Mouse (Mus musculus) megakaryocyte, adult 5-6 weeks (primary cell): Measurements from ENCODE around the gene Dlgap3. TPM values are rescaled to one million over a fixed set of nuclear protein-coding genes. Genes with fewer than 3 reads are reported as not detected.

Experiments
- ATAC-seq: 2 replicates; pipeline ENCODE4 v1.8.0; 2016; ENCODE audit warnings: mild to moderate bottlenecking, inconsistent platforms; ENCODE audit not compliant: poor library complexity, severe bottlenecking
- total RNA-seq, 2 experiments: library from RNA; stranded (forward) in 1 of 2; stranded (reverse) in 1 of 2; fragments of 153-499, 151-499 nt in 1 of 2; fragments of 221-1000, 200-1000 nt in 1 of 2; gene quantifications; 2 replicates each; pipeline versions ENCODE4 v1.2.3 to v1.2.4; 2015 to 2017

Dlgap3 gene
- not detected in 2 replicates for total RNA-seq (2015)
- total RNA-seq (2017), result not detected in 2 replicates

DNA sequence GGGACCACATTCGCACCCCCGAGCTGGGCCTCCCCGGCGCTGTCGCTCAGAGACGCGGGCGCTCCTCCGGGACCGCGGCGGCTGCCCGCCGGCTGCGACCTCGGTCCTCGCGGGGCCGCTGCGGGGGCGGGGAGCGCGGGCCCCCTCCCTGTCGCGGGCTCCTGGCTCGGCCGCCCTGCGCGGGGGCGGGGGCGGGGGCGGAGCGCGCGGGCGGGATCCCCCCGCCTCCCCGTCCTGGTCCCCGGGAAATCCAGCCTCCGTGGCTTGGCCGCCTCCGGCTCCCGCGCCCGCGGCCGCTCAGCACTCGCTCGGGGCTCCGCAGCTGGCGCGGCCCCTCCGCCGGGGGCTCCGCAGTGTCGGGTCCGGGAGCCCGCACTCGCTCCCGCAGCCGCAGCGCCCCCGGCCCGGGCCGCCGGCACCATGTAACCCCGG lies at the start of gene Dlgap3:
Dlgap3 (plus strand) TSS at position 291 of the 432 bp plus-strand sequence.
- ATAC-seq, result no peak

DNA sequence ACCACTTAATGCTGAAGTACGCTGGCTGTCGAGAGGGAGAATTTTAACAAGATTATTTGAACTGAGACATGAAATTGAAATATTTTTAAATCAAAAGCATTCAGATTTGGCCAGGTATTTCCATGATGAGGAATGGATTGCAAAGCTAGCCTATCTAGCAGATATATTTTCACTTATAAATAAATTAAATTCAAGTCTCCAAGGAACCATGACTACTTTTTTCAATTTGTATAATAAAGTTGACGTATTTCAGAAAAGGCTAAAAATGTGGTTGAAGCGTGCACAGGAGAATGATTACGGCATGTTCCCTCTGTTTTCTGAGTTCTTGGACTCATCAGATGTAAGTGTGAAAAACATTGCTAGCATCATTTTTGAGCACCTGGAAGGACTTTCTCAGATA lies 45.6 kb upstream of the Dlgap3 start, which contains the start of gene Tmem35b:
Tmem35b (plus strand) TSS at position 301 of the 400 bp plus-strand sequence.
- ATAC-seq, result no peak

DNA sequence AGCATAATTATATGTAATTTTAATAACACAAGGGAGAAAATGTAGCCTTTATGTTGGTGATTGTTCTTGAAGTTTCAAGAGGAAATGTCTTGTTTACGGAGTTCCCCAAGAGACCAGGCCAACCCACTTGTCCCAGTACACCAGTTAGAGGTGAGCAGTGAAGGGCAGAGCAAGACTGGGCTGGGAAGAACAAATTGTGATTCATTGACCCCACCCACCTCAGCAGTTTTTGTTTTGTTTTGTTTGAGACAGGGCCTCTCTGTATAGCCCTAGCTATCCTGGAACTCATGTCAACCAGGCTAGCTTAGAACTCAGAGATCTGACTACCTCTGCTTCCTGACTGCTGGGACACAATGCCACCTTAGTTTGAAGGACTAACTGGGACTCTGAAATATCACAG lies 44.7 kb upstream of the Dlgap3 start:
- no peak for ATAC-seq

- ATAC-seq, result peak; percentile 99
Observed at GRCm38 (mm10) chr4:127125834-127126463, 43.1 kb upstream of the Dlgap3 start.

DNA sequence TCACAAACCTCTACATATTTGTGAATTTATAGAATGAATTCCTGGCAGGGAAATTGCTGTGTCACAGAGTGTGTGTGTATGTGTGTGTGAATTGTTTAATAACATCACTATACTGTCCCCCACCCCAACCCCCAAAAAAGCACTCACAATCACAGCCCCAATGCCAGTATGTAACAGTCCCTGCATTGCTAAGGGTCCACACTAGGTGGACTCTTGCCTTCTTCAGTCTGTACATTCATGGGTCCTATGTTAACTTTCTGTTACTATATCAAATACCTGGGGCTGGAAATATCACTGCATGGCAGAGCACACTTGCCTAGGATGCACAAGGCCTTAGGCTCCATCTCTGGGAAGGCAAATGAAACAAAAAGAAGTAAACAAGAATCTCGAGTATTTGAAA lies 34.3 kb upstream of the Dlgap3 start:
- no peak for ATAC-seq

DNA sequence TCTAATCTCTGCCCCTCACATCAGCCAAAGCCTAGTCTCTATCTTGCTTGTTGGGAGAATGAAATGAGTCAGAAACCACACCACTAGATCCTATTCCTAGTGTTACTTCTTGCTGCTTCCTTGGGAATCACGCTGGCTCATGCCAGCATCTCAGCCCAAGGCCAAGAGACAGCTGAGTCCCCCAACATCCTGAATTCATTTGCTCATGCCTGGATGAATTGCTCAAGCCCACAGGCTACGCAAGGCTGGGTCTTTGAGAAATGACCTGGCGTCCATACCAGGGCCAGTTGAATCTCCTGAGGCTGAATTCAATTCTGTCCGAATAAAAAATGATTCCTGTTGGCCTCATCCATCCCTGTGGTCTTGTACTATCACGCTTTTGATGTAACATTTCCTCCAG lies 31.4 kb upstream of the Dlgap3 start:
- ATAC-seq, result no peak

DNA sequence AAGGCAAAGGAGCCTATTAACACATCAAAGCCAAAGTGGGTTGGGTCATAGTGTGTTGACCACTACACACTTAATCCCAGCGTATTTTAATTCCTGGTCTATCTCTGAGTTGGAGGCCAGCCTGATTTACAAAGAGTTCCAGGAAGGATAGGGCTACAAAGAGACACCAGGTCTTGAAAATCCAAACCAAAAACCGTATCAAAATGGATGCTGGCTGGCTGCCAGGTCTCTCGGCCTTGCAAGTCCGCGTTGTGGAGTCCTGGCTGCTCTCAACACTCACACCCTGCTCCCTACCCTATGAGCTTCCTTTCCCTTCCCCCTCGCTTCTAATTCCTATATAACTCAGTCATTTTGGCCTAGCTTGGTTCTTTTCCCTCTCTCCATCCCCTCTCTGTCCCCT lies 30.5 kb upstream of the Dlgap3 start:
- no peak for ATAC-seq

GRCm38 (mm10) chr4:127150031-127150430 lies 19.0 kb upstream of the Dlgap3 start:
- no peak for ATAC-seq

DNA sequence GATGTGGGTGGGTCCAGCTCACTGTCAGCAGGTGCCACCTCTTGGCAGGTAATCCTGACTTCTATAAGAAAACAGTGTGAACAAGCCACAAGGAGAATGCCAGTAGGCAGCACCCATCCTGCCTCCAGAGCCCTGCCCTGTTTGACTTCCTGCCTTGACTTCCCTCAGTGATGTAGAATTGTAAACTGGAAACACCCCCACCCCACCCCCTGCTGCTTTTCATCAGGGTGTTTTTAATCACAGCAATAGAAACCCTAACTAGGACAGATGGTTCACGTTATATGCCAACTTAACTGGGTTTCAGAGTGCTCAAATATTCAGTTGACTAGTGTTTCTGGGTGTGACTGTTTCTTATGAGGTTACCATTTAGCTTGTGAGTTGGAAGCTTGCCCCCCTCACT lies 15.7 kb upstream of the Dlgap3 start:
- ATAC-seq, result no peak

DNA sequence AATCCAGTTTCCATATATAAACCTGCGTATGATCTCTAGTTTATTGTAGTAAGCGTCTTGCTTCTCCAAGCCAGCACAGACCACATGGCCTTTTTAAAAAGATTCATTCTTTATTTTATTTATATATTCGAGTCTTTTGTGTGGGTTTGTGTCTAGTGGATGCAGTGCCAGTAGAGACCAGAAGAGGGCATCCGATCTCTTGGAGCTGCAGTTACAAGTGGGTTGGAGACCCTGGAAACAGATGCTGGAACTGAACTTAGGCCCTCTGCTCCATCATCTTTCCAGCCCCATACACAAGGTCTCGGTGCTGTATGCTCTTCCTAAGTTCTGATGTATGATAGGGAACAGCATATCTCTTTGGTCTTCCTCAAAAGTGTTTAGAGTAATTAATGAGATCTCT lies 13.2 kb upstream of the Dlgap3 start:
- no peak for ATAC-seq

- ATAC-seq, result no peak
Observed at GRCm38 (mm10) chr4:127157746-127158145, 11.3 kb upstream of the Dlgap3 start.

- no peak for ATAC-seq
Observed at GRCm38 (mm10) chr4:127163926-127164325, 5.1 kb upstream of the Dlgap3 start.

DNA sequence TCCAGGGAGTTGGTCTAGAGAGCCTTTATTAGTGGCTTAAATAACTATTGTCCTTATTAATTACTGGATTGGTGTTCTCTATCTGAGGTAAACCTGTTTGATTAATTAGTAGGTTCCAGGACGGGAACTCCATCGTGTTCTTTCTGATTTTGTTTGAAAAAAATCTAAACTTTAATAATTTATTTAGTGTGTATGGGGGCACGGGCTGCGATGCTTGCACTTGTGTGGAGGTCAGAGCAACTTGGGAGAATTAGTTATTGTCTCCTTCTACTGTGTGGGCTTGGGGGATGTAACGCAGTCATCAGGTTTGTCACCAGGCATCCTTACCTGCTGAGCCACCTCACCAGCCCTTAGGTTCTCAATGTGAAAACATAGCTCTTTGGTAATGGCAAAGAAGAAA lies 1.9 kb upstream of the Dlgap3 start:
- no peak for ATAC-seq

DNA sequence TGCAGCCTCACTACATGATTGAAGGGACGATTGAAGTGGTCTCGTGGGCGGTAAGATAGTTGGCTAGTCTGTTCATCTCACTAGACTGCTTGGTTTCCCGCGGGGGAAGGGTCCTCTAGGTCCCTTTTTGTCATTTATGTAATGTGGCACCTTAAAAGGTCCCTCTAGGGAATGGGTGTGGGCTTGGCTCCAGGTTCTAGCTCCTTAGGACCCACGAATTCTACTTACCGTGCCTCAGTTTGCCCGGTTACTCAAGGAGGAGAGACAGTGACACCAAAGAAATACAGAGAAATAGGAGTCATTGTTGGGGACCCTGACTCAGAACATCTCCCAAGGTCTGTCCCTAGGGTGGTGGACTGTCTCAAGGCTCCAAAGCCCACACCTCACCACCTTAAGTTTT lies 1.3 kb upstream of the Dlgap3 start:
- ATAC-seq, result no peak

DNA sequence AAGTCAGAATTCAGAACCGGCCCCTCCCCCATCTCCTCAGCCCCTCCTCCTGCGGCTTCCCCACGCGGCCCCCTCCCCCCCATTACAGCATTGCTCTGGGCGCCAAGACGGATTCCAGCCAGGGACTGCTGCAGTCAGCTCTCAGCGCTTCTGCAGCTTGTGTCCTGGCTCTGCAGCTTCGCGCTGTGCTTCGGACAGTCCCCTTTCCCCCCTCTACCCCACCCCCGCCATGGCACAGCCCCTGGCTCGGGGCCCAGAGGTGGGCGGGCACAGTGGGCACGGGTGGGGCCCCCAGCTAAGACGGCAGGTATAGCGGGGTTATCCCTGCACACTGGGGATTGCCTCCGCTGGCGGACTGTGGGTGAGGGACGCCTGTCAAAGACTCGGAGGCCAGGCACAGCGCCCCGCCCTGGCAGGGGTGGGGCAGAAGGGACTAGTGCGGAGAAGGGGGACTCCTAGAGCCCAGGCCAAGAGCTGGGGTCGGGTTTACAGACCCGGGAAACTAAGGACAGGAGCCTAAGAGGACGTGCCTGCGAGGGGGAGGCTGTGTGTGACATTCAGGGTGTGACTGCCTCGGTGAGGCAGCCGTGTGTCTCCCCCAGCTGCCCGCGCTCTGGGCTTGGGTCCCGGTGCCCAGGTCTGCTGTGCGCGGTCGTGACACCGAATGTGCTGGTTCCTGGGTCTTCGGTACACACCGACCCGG lies 642 bp upstream of the Dlgap3 start:
- ATAC-seq, result peak; percentile 24; the same call in 1 of the 2 replicates

DNA sequence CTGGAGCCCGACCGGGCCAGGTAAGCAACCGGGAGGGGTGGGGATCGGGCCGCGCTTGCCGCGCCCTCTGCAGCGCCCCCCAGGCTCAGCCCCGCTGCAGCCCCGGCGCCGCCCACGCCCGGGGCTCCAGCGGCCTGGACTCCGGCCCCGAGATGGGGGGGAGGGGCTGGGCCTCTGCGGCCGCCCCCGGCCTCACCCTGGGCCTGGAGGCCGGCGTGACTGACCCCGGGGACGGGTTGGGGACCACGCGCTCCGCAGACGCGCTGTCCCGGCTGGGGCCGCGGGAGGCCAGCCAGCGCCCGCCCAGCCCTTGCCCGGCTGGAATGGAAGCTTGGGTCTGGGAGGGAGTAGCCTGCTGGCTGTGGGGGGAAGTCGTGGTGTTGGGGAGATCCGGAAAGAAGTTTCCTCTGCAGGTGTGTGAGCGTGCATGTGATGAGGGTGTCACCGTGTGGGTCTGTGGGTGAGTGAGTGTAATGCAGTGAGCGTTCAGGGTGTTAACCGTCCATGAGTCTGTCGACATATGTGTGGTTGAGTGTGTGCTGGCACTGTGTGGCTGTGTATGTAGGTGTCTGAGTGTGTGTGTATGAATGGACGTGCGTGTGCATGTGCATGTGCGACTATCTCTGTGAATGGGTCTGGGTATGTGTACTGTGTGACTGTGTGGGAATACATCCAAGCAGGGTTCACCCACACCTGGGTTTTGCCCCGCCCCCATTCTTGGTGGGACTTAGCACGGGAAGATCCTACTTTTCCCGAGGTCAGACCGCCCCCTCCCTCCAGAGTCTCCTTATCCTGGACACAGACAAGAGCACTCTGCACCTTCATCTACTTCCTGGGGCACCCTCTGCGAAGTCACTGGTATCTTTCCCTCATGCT lies 580 bp downstream of the Dlgap3 start:
- no peak for ATAC-seq

- ATAC-seq, result no peak
Observed at GRCm38 (mm10) chr4:127170866-127171265, 1.9 kb downstream of the Dlgap3 start.

DNA sequence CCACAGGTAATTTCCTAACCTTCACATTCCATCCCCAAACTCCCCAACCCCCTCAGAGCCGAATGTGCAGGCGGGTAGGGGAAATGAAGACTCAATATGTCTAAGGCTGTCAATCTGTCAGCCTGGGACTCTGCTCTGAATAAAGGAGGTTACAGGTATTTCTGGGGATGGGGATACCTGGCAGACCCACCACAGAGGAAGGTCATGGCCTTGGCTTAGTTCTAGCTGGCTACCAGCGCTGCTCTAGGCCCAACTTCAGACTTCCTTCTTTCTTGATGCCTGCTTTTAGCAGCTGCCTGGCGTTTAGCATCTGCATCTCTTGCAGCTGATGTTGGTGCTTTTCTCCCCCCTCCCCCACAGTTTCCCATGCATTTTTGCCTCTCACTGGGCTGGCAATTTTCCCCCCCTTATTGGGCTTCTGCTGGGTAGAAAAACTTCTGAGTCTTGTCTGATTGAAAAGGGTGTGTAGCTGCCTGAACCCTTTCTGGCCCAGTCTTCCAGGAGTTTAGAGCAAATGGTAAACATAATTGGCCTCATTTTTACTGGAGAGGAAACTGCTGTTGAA lies 2.4 kb downstream of the Dlgap3 start:
- ATAC-seq, result no peak

DNA sequence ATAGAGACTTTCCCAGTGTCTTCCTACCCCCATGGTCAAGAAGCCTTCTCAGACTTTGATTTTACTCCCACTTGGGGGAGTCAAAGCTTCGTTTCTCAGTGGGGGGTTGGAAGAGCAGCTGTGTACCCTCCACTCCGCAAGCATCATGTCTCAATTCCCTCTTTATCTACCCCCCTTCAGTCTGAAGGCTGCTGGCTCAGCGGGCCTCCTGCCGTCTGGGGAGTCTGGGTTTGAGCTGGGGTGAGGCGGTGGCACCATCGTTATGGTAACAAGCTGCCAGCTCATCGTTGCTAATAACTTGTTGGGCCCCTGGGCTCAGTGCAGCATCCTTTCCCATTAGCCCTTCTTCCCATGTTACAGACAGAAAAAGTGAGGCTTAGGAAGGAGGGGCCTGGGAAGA lies 3.1 kb downstream of the Dlgap3 start:
- ATAC-seq, result no peak

DNA sequence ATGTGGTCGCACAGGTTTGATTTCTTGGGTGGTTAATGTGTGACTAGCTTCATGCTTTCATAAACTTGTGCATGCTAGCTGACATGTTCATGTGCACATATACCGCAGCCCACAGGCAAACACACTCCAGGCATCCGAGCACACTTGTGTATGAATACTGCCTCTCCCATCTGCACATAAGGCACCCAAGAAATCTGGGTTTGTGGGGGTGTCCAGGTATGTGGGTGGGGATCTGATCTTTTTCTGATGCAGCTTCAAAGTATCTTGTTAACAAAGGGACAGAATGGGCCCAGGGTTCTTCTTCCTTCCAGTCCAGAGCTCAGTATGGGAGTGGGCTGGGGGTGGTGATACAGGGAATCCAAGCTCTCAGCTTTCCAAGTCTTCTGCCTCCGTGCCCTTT lies 3.6 kb downstream of the Dlgap3 start:
- no peak for ATAC-seq

DNA sequence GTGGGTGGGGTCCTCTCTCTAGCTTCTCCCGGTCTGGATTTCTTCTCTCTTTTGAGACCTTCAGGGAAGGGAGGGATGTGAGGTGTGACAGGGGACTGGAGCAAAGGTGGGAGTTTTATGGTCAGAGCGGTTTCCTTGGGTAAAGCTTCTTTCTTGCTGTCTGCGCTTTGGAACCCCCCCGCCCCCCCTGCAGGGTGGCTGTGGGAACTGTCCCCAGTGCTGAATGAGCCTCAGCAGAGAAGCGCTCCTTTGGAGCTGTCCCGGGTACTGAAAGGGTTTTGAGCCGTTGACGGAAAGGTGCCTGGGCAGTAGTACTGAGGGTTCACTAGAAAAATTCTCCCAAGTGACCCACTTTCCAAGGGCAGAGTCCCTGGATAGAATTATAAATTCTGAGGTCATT lies 4.5 kb downstream of the Dlgap3 start:
- ATAC-seq, result no peak
